Mouse (Mus musculus): ENCODE results near the gene Spata13.

The Spata13 gene

DNA sequence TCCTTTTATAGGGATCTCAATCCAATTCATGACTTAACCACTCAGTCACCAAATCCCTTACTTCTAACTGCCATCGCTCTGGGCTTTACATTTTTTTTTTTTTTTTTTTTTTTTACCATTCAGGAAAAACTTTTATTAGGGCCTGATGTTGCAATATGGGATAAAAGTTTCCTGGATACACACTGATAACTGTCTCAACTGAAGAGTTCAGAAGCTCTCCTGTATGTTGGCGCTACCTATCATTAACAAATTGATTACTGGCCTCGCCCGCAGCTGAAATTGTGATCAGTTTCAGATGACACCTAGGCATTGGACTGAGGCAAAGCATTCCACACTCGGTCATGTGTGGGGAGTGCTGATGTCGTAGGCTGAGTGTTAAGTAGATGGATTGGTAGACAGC, 7.3 kb downstream of the Spata13 start:
- DNase-seq, result no peak

DNA sequence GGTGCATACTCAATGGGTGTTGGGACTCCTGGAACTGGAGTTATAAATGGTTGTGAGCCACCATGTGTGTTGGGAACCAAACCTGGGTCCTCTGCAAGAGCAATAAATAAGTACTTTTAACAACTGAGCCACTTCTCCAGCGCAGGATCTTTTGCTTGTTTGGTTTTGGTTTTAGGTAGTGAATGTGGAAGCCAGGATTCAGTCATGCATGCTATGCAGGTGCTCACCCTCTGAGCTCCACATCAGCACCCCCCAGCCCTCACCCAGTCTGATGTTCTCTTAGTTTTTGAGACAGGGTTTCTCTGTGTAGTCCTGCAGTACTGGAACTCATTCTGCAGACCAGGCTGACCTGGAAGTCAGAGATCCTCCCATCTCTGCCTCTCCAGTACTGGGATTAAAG, 8.3 kb downstream of the Spata13 start:
- DNase-seq, result no peak

- no peak for DNase-seq
Measured at GRCm38 (mm10) chr14:60643098-60643870, 9.5 kb downstream of the Spata13 start.

GRCm38 (mm10) chr14:60646373-60646772, 12.6 kb downstream of the Spata13 start:
- DNase-seq, result no peak

DNA sequence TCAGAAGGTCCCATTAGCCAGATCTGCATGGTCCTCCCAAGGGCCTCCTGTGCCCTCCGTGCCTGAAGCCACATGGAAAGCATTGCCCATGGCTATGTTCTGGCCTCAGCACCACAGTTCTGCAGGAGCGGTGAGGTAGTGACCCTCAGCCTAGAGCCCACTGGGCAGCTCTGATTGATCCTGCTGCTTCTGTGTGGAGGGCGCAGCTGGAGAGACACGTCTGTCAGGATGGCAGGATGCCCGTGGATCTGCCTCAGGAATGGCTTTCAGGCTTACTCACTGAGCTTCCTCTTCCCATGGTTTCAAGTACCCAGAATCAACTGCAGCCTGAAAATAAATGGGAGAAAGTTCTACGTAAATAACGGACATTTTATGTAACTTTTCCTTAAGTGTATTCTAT, 14.1 kb downstream of the Spata13 start:
- no peak for DNase-seq

GRCm38 (mm10) chr14:60648956-60649355, 15.2 kb downstream of the Spata13 start:
- DNase-seq, result no peak

DNA sequence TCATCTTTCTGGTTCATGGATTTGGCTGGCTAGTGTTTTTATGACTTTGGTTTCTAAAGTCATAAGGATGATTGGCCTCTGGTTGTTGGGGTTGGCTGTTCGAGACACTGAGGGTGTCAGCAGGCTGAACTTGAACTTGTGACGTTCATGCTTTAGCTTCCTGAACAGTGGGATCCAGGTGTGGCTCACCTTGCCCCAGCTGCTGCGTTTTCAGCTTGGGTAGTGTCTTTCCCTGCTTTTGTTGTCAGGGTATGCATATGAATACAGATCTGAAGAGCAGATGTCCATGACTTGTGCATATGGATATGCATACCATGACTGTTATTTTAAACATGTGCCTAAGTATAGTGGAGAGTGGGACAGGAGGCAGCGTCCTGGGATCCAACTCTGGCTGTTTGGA, 19.4 kb downstream of the Spata13 start:
- DNase-seq, result no peak

- DNase-seq, result no peak
Measured at GRCm38 (mm10) chr14:60653977-60654376, 20.2 kb downstream of the Spata13 start.

- DNase-seq, result no peak
Measured at GRCm38 (mm10) chr14:60654708-60655107, 20.9 kb downstream of the Spata13 start.

DNA sequence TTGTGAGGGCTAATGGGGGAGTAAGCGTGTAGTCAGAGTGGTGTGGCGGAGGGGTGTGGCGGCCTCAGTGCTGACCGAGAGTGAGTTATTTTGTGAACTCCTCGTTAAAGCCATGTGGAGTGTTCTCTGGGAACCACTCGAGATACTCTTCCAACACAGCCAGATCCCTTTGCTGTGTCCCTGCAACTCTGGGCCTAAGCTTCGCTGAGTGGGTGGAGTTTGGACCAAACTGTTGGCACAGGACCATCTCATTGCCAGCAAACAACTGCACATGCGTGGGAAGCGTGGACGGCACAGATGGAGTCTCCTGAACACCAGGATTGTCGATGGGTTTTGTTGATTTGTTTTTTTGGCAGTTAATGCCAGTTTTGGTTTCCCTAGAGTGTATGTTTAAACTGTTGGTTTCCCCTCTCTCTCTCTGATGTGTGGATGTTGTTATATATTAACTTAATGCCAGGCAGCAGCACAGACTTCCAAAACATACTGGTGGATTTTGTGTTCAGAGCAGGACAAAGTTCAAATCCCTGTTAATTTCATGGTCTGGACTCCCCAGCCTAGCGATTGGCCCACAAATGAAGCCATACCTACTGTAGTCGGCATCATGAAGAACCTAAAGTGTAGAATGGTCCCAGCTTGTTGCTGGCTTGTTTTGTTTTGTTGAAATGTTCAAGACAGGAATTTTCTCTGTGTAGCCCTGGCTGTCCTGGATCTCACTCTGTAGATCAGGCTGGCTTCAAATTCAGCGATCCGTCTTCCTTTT, 22.3 kb downstream of the Spata13 start:
- no peak for DNase-seq

GRCm38 (mm10) chr14:60656701-60657085, 22.9 kb downstream of the Spata13 start:
- DNase-seq, result no peak

GRCm38 (mm10) chr14:60657891-60658290, 24.1 kb downstream of the Spata13 start:
- no peak for DNase-seq

DNA sequence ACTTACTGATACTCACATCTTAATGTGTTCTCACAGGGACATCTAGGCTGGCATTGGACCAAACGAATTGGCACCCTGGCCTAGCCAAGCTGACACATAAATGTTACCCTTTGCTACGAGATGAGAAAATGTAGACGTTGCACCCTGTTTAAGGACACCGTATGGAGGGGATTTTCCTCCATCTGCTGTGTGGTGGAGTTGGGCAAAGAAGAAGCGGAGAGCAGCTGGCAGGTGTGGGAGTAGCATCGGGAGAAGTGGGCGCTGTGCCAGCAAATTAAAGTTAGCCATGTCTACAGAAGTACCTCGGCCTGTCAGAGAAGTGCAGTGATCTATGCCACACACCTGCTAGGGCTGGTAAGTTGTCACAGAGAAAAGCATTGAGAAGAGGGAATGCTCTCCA, 25.7 kb downstream of the Spata13 start:
- no peak for DNase-seq

- DNase-seq, result no peak
Measured at GRCm38 (mm10) chr14:60660591-60660990, 26.8 kb downstream of the Spata13 start.

- DNase-seq, result no peak
Measured at GRCm38 (mm10) chr14:60661281-60661680, 27.5 kb downstream of the Spata13 start.

- DNase-seq, result no peak
Measured at GRCm38 (mm10) chr14:60663309-60663940, 29.6 kb downstream of the Spata13 start.

GRCm38 (mm10) chr14:60664641-60665040, 30.8 kb downstream of the Spata13 start:
- no peak for DNase-seq

DNA sequence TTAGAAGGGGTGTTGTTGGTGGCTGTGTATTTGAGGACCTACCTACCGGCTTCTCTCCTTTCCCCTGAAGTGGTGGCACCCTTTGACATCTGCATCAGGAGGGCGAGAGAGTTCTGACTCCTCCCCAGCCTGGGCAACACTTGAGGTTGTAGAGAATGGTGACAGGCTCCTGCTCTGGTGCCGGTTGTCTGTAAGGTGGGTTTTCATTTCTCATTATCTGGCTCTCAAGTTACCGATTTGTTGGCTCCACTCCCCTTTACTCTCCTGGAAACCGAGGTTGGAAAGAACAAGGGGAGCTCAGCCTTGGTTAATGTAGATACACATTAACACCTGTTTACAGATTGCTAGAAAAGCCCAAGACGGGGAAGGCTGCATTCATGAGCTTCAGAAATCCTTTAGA, 31.5 kb downstream of the Spata13 start:
- no peak for DNase-seq

- peak; percentile 35 to 45 for DNase-seq
Measured at GRCm38 (mm10) chr14:60666252-60666651, 32.5 kb downstream of the Spata13 start.

GRCm38 (mm10) chr14:60670191-60670590, 36.4 kb downstream of the Spata13 start:
- DNase-seq, result no peak

- DNase-seq, result no peak
Measured at GRCm38 (mm10) chr14:60671504-60671903, 37.7 kb downstream of the Spata13 start.

DNA sequence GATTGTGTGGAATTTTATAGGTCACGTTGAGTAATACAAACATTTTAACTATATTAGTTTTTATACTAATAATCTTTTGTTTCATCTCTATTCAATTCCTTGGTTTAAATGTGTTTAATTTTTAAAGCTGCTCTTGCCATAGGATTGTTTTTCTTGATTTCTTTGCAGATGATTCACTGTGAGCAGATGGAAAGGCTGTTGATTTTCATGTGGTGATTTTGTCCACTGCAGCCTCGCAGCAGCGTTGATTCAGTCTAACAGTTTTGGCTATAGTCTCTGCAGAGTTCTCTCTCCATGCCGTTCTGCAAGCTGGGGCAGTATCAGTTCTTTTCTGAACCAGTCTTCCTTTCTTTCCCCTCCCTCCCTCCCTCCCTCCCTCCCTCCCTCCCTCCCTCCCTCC, 41.9 kb downstream of the Spata13 start:
- no peak for DNase-seq

DNA sequence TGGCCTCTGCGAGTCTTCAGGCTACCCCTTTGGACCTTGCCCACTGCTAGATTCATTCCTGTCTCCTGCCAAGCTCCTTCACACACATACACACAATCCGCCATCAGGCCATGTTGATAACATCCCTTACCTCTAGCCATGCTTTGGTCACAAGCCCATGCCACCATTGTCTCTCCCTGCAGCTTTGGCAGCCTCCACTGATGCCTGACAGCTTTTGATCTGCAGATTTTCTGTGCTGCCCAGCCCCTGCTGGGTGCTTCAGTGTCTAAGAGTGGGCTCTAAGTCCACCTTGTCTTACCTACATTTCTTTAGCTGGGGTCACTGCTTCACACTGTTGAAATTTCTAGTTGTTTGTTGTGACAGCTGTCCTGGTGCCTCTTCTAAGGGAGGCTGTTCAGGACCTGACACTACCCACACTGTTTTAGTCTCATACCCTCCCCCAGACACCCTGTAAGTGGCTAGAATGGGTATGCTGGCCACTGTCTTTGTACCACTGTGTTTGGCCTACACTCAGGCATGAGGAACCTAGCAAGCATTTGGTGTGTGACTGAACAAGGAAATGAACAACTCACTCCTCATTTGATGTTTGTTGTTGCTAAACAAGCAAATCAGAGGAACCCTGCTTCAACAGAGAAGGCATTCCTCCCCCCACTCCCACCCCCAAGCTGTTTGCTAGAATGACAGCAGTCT, 43.0 kb downstream of the Spata13 start:
- DNase-seq, result no peak
